Mouse (Mus musculus) MN1 (cell line): ENCODE data around the gene Dcaf5.

Experiments
- DNase-seq: peaks from one replicate; pipeline ENCODE4 v3.0.0-alpha.2; 2016; ENCODE audit warnings: low spot score

The Dcaf5 gene

DNA sequence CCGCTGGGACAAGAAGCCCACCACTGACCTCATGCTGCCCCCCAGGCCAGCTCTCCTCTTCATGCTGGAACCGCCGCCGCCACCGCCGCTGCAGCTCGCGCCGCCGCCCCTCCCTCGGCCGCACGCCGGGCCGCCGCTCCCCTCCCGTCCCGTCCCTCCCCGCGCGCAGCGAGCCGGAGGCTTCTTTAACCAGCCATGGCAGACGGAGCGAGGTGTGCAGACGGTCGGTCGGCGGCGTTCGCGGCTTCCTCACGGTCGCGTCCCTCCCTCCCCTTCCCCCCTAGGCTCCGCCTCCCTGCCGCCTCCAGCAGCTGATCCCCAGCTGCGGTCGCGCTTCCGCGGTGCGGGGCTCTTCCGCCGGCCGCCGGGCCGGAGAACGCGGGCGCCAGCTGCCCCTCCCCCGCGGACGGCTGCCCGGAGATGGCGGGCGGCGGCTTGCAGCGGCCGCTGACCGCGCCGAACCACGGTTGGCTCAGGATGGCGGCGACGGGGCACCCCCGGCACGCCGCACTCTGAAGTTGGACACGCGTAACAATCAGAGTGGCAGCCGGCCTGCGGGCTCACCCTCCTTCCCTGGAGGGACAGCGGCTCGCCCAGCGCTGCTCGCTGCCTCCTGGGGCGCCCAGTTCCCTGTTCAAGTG is at the start of gene Dcaf5:
Dcaf5 (minus strand) TSS at position 266 of the 641 bp plus-strand sequence.
- DNase-seq: peak; percentile 81

DNA sequence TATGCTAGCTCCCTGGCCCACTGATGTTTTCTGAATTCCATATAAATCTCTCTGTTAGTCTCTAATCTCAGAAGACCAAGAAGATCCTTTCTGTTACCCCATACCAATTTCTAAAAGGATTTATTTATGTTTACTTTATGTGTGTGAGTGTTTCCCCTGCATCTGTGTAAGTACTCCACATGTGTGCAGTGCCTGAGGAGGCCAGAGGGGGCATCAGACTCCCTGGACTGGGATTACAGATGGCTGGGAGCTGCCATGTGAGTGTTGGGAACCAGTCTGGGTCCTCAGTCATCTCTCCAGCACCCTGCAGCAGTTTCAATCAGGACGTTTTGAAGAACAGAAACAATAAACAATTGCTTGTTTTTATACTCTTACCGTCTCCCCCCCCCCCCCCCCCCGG is 47.0 kb upstream of the Dcaf5 start:
- DNase-seq: no peak

DNA sequence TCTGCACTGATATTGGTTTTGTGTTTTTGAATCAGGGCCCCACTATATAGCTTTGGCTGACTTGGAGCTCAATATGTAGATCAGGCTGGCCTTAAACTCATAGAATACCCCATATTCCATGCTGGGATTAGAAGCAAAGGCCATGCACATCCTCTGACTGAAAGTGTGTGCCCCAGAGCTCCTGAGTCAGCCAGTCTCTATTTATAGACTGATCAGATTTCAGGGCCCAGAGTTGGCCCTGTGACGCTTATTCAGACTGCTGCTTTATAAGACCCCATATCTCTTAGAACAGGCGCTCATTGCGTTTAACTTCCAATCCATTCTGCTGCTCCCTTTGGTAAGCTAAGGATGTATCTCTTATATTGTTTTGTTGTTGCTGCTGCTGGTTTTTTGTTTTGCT is 43.6 kb upstream of the Dcaf5 start:
- no peak for DNase-seq

DNA sequence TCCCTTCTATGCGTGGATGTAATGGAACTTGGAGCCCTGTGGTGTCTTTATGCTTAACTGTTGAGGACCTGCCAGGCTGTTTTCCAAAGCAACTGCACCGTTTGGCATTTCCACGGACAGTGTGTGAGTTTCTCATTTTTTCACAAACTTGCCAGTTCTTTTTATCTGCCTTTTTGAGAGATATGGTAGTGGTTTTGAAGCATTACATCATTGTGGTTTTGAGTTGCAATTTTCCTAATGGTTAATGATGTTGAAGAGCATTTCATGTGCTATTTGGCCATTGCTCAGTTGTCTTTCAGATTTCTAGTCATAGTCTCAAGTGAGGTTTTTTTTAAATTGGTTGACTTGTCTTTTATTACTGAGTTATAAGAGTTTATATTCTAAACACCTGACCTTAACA is 37.3 kb upstream of the Dcaf5 start:
- DNase-seq: no peak

DNA sequence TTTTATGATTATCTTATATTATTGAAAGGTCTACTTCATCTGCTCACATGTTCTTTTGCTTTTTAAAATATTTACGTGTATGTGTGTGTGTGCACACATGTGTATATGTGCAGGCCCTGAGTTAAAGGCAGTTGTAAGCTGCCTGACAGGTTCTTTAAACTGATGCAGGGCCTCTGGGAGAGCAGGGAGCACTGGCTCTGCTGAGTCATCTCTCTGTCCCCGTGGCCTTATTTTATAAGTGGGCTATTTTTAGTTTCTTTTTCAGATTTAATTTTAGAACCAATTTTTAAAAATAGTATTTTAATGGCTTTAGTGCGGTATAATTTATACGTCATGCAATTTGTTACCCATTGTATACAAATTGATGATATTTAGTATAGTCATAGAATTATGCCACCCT is 35.5 kb upstream of the Dcaf5 start:
- peak; percentile 9 for DNase-seq

DNA sequence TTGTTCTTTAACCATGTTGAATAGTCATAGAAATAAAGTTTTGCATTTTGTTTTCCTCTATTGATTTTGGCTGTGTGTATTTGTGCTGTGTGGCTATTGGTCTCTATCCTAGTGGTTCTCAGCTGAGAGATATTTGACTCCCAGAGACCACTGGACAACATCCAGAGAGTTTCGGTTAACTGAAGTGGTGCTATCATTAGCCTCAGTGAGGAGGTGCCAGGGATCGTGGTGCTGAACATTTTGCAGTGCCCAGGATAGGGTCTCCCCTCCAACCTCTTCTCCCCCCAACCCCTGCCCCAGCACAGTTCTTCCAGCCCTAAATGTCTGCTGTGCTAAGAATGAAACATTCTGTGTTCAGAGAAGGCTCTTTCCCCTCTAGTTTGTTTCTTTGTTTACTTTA is 33.8 kb upstream of the Dcaf5 start:
- no peak for DNase-seq

DNA sequence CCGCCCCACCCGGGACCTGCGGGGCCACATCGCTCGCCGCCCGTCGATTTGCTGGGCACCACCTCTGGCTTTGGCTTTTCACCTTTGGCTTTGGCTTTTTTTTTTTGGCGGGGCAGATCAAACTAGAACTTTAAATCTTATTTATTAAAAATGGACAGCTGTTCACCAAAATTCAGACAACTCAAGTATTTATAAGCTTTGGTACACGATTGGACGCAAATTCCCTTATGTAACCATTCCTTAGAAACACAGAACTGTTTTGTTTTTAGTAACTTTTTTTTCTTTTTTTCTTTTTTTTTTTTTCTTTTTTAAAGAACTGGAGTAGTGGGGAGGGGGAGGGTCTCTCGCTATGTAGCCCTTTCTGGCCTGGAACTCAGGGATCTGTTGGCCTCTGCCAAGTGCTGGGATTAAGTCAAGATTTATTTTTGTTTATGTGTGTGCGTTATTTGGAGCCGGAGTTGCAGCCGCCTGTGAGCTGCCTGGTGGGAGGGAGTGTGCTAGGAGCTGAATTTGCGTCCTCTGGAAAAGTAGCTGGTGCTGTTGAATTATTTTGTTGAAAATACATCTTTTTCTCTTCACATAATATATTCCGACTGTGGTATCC is 27.4 kb upstream of the Dcaf5 start:
- no peak for DNase-seq

DNA sequence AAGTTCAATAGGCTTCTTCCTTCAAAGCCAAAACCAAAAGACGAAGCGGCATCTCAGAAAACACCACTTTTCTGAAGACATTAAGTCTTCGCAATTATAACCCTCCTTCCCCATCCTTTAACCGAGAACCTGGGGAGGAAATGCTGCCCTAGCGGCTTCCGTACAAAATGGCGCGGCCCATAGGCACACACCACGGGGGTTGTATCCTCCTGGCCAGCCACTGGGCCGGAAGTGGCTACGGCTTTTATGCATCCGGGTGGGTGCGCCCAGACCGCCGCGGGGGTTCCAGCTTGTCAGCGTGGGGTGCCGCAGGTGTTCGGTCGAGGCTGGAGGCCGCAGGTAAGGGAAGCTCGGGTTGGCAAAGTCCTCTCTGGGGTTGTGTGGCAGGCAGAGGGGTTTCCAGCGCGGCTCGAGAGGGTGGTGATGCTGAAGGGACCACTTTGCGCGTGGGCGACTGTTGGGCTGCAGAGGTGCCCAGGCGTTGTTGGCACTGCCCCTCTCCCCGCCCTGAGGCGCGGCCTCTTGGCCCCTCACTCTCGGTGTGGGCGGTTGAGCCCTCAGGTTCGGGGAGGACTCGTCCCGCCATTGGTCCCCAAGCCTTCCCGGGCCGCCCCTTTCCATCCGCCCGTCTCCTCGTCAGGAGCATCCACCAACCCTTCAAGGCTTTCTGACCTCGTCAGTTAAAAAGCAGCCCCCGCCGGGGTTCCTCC is 26.7 kb upstream of the Dcaf5 start, which contains the start of gene Exd2:
Exd2 (plus strand) TSS at position 154 of the 710 bp plus-strand sequence.
- DNase-seq: peak; percentile 95

DNA sequence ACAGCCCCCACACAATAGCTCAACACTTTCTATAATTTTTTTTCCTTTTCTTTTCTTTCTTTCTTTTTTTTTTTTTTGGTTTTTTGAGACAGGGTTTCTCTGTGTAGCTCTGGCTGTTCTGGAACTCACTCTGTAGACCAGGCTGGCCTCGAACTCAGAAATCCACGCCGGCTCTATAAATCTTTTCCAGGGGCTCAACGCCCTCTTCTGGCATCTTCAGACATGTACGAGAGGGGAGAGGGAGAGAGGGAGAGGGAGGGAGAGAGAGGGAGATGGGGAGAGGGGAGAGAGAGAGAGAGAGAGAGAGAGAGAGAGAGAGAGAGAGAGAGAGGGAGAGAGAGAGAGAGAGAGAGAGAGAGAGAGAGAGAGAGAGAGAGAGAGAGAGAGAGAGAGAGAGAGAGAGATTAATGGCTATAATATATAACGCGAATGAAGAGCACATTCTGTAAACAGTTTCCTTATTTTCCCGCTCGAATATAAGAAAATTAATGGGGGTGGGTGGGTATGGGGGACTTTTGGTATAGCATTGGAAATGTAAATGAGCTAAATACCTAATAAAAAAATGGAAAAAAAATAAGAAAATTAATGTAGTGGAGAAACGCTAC is 26.0 kb upstream of the Dcaf5 start:
- DNase-seq: peak; percentile 37

DNA sequence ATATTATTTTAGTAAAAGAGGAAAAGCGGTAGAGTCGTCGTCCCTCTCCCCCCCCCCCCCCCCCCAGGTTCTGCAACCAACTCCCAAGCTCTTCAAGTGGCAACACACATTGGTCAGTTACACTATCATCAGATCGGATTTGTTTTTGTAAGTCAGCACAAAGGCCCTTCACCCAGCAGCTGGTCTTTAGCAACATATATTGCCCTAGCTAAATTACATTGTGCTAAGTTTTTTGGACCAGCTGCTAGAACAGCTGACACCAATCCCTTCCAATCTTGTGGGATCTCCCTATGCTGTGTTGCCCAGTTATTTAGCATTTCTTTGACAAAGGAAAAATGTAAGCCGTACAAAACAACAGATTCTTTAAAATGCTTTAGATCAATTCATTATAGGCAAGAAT is 21.6 kb upstream of the Dcaf5 start:
- DNase-seq: no peak

DNA sequence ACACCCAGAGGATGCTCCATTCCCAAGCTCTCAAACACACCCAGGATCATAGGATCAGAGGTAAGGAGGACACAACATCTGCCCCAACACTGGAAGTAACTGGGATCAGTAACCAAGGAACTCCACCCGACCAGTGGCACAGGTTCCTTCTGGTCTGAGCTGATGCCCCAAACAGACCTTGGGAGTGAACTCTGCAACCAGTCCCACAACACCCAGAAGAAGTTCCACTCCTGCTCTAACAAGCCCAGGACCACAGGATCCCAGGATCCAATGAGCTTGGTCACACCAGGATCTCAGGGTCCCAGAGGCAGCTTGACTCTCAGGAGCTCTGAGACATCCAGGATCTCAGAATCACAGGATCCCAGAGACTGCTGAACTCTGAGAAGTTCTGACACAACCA is 17.1 kb upstream of the Dcaf5 start:
- DNase-seq: no peak

DNA sequence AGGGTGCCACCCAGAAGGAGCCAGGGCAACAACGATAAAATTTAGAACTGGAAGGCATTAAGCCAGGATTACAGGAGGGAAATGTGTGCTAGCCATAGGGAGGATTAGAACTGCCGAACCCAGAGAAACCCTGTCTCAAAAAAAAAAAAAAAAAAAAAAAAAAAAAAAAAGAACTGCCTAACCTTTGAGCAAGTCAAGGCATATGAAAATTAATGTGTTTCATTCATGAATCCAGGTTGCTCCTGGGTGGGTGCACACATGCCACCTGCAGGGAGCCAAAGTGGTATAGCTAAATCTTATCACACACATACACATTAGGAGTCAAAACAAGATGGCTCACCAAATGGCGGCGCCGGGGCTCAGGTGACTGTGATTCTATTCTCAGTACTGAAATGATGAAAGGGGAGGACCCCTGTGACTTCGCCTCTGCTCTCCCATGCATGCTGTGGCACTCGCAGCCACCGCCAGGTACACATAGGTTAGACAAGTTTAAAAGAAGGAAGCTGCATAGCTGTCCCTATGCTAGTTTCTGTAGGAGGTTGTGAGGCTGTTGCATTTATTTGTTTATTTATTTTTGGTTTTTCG is 8.2 kb upstream of the Dcaf5 start:
- DNase-seq: no peak

DNA sequence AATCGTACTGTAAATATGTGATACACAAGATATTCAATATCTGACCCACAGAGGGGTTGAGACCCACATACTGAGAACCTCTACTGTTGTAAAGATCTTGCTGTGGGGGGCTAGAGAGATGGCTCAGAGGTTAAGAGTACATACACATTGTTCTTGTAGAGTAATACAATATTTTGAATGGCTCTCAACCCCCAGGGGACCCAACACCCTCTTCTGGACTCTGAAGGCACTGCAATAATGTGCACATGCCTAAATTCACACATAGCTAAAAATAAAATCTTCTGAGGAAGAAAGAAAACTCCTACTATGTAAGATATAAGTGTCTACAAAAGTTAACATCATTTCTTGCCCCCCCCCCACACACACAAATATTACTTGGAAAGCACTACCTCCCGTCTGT is 4.6 kb upstream of the Dcaf5 start:
- DNase-seq: peak; percentile 24

DNA sequence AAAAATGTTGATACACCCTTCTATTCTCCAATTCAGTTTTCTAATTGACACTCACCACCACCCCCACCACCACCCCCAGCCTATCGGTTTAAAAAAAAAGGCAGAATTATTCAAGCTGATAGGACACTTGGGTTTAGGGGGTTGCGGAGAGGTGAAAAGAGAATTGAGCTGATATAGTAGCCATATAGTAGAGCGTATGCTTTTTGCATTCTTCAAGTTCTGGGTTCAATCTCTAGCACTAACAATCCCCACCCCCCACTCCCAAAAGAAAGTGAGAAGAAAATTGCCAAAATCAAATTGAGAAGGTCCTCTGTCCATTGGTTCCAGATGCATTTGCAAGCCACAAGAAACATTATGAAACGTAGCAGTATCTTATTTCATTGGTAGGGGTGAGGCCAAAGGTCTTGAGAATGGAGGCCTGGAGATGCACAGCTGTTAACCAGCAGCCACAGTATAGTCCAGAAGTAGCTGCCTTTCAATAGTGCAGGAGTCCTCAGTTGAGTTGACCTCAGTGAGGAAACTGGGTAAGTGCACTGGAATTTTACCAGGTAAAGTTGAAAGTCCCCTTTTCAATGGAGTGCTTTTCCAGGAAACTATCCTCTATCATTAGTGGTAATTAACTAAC is 762 bp upstream of the Dcaf5 start:
- peak; percentile 27 for DNase-seq

DNA sequence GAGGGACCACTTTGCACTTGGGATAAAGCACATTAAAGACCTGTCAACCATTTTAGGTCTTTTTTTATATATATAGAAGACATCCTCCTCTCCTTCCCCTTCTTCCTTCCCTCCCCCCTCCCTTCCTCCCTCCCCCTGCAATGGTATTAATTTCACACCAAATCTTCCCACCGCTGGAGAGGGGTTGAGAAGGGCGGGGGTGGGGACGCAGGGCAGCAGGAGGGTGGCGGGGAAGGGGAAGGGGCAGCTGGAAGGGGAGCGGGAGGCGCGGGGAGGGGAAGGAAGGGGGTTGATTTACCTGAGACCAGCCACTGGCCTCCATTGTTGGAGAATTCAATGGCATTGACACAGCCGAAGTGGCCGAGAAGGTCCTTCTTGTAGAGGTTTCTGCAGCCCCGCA is 514 bp downstream of the Dcaf5 start:
- DNase-seq: peak; percentile 17

DNA sequence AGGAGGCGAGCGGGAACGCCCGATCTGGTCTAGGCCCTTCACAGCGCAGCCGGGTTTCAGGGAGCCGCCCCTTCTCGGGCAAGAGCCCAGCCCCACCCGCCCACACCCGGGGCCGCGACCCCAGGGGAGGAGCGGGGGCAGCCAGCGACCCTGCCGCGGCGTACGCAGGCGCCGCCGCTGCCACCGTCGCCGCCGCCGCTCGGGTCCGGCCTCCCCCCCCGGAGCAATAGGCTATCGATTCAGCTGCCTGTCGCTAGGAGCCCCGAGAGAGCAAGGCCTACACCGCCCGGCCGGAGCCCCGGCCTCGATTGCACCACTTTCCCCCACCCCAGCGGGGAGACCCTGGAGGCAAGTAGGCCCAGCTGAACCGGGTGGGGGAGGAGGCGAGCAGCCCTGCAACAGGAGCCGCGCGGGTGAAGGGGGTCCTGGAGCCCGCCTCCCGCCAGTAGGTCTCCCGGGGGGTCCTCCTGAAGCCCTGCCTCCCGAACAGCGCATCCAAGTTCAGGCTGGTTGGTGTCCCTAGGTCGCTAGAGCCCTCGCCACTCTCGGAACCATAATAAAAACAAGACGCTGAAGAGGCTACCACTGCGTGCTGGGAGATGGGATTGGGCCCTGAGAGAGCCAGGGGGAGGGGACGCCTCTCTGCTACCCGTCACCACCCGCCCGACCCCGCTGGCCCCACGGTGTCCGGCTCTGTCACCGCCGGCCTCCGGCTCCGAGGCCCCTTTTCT is 1.3 kb downstream of the Dcaf5 start:
- DNase-seq: peak; percentile 81

DNA sequence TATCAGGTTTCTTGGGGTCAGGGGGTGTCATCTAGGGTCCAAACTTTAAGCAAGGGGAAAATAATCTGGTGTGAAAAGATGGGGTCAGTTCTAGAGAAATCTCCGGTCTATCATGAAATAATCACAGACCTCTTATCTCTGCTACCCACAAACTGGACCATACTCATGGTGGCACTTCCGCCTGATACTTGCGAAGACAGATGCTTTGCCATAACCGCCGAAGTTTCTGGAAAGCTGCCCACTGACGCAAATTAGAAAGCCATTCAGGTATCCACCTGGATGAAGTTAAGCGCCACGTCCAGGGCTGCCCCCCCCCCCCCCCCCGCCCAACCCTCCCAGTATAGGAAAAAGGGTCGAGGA is 1.8 kb downstream of the Dcaf5 start:
- no peak for DNase-seq

DNA sequence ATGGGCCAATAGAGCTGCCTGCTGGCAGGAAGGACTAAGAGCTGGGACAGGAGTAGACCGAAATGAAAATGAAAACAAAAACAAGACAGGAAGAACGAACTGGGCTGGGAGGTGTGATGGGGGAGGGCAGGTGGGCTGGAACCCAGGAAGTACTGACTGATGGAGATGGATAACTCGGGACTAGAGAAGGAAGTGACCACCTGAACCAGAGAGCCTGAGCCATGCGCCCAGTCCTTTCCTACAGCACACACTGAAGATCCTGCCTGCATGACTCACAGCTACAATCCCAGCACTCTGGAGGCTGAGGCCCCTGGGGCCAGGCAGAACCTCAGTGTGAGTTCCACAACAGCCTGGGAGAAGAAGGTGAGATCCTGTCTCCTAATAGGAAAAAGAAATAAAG is 3.1 kb downstream of the Dcaf5 start:
- peak; percentile 33 for DNase-seq

DNA sequence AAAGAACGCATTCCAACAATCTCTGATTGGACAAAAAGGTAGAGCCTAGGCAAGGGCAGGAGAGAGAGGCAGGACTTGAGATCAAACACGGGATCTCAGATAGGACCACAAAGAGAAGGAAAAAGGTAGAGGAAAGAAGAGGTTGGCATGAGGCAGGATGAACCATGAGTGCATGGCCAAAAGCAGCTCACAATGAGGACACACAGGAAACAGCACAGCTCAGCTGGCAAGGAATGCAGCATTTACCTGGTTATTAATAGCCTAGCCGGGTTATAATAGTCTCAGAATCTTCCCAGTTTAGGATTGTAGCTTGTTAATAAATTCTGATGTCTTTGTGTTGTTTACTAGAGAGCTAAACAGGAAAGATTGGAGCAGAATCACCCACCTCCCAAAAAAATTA is 8.7 kb downstream of the Dcaf5 start:
- DNase-seq: no peak

DNA sequence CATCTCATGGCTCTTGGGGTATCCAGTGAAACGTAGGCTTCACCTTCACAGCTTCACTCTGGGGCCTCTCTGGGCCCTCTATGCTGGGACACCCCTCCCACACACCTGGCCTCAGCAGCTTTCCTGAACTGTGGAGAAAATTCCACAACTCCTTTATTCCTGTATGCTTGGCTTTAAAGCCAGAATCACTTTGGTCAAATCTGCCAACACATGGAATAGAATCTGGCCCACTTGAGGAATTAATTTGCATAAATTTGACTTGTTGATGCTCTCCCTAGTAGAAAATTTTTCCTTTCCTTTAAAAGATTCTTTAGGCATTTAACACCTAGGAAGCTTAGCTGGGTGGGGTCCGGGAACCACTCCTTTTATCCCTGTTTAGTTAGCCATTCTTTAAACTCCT is 21.3 kb downstream of the Dcaf5 start:
- no peak for DNase-seq

DNA sequence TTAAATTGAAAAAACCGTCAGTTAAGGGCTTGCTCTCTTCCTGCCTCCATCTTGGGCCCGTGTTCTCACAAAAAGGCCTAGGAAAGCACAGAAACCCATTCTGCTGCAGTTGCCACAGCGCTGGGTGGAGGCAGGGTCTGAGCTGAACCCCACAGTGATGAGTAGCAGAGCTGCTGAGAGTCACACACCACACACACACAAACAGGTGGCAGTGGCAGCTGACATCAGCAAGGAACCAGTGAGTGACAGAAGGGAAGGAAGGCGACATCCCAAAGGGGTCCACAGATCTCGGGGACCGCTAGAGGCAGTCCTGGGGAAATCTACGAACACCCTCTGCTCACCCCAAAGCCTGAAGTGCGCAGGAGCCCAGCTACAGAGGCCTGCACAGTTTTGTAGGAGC is 25.5 kb downstream of the Dcaf5 start:
- DNase-seq: no peak

DNA sequence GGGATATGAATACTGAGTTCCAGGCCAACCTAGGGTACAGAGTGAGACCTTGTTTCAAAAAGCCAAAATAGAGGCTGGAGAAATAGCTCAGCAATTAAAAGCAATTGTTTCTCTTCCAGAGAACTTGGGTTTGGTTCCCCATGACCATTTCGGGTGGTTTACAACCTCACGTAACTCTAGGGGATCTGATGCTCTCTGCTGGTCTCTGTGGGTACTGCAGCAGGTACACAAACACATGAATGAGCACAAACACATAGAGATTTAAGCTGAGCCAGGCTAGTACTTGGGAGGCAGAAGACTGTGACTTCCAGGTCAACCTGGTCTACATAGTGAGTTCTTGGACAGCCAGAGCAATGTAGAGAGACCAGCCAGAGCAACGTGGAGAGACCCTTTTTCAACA is 28.6 kb downstream of the Dcaf5 start:
- DNase-seq: no peak
